Mouse (Mus musculus) cerebellum, postnatal 4 days (tissue): Measurements from ENCODE around the gene Sertad1.

Source experiments
- DNase-seq, 2 experiments: peaks; one replicate each; pipeline ENCODE4 v3.0.0; 2022; ENCODE audit warnings: low spot score in 2 of 2, mixed read lengths in 1 of 2

Sertad1 gene

GRCm38 (mm10) chr7:27486770-27487697, at the start of gene Sertad1:
TSS of gene Sertad1 (plus strand) at chr7:27486910.
- peak; percentile 93 to 97 for DNase-seq

DNA sequence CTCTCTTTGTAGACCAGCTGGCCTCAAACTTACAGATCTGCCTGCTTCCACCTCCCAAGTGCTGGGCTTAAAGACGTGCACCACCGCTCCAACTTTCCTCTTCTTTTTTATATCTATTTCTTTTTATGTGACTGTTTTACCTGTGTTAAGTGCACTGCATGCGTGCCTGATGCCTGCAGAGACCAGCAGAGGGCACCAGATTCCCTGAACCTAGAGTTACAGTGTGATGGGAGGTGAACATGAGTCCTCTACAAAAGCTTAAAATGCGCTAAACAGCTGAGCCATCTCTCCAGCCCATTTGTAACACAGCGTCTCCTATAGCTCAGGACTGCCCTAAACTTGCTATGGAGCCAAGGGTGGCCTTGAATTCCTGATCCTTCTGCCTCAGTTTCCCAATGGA, 49.2 kb upstream of the Sertad1 start:
- no peak for DNase-seq

DNA sequence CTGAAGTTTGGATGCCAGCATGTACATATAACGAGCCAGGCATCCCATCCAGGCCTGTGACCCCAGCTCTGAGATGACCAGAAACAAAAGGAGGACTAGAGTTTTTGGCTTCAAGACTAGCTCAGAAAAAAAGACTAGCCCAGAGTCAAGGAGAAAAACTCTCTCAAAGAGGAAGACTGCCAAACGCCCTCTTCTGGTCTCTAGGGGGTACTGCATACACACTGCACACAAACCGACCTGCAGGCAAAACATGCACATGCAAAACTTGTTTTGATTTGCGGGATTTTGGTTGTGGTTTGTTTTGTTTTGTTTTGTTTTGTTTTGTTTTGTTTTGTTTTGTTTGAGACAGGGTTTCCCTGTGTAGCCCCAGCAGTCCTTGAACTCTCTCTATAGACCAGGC, 46.7 kb upstream of the Sertad1 start:
- DNase-seq = no peak

- peak in 1 of 2 experiments; percentile 30 for DNase-seq
Observed at GRCm38 (mm10) chr7:27446051-27446450, 40.7 kb upstream of the Sertad1 start.

GRCm38 (mm10) chr7:27446521-27447418, 39.9 kb upstream of the Sertad1 start:
- DNase-seq = peak in 1 of 2 experiments; percentile 51

GRCm38 (mm10) chr7:27447419-27448286, 39.1 kb upstream of the Sertad1 start, which contains the start of the genes Sptbn4 and Blvrb:
TSS of gene Sptbn4 (minus strand) at chr7:27447686.
TSS of gene Blvrb (plus strand) at chr7:27447978.
- peak; percentile 83 to 96 for DNase-seq

DNA sequence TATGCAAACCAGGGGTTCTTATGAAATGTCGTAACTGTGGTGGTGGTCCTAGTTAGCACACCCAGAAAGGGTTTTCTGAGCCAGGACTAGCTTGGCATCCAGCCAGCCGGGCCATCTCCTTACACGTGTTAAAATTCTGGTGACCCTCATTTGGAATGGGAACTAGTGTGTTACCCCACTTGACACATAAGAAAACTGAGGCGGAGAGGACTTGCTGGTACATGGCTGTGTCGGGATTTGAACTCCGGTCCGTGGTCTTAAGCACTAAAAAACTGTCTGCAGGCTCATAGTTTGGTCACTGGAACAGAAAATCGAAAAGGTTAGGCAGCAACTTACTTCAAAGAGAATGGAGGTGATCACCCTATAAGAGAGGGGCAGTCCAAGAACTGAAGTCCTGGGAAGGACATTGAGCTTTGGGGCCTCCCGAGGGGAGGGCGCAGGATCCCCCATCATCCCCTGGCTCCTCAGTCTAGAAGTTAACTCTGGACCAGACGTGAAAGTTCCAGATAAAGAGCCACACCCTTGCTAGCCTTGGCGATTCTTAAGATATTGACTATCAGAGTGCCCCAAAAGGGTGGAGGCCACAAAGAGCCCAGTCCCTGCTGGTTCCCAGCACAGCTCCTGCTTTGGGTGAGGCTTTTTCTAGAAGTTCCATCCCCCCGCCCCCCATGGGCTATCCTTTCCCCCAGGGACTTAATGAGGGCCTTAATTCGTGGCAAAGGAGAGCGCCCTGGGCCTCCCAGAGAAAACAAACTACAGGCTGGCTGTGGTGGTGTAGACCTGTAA, 38.1 kb upstream of the Sertad1 start:
- DNase-seq = peak in 1 of 2 experiments; percentile 42

DNA sequence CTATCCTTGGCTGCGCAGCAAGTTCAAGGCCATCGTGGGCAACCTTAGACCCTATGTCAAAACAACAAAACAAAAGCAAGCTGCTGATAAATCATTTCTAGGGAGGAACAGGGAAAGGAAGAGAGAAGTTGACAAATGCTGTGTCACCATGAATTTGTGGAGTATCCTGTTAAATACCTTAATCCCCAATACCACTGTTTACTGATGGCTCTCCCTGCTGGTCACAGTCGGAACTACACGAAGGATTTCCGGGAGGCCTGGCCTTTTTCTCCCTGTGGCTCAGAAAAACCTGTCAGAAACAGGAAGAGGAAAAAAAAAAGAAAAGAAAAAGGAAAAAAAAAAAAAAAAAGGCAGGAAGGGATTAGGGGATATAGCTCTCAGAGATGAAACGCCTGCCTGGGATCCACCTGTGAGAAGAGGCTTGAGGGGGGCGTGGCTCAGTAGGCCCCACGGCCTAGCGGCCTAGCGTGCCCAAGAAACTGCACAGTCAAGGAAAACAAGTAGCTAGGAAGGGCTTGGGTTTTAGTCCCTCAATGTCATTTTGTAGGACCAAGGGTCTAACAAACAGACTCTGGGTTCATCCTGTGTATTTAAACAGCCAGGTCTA, 37.4 kb upstream of the Sertad1 start:
- DNase-seq = peak; percentile 56 to 78

DNA sequence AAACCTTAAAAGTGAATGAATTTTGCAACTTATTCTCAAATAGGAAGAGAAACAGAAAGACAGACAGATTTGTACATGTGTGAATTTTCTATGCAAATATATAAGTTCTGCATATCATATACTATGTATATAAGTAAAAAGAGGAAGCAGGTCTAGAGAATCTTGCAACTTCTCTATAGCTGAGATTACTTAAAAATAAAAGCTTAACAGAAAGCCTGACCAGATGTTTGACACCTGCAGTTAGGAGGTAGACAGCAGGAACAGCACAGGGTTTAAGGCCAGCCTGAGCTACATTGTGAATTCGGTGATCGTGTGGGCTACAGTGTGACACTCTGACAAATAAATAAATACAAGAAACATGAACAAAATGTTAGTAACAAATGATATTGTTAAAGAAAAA, 35.4 kb upstream of the Sertad1 start:
- DNase-seq = no peak

DNA sequence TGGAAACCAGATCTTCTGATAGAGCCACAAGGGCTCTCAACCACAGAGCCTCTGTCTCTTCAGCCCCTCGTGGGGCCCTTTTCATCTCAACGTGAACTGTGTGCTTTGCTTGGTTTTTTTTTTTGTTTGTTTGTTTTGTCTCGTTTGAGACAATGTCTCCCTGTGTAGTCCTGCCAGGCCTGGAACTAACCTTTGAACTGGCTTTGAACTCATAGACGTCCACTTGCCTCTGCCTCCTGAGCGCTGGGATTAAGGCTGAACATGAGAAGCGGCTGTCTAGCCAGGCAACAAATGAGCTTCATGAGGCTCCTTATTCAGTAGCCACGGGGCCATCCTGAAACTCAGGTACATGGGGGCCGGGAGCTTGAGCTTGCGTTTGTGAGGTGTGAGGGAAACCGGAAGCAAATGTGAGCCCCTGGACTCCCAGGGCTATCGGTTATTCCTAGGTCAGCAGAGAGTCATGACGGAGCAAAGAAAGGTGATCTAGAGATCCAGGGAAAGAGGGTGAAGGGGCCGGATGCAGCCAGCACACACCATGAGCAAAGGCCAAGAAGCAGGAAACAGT, 34.4 kb upstream of the Sertad1 start:
- DNase-seq = no peak

DNA sequence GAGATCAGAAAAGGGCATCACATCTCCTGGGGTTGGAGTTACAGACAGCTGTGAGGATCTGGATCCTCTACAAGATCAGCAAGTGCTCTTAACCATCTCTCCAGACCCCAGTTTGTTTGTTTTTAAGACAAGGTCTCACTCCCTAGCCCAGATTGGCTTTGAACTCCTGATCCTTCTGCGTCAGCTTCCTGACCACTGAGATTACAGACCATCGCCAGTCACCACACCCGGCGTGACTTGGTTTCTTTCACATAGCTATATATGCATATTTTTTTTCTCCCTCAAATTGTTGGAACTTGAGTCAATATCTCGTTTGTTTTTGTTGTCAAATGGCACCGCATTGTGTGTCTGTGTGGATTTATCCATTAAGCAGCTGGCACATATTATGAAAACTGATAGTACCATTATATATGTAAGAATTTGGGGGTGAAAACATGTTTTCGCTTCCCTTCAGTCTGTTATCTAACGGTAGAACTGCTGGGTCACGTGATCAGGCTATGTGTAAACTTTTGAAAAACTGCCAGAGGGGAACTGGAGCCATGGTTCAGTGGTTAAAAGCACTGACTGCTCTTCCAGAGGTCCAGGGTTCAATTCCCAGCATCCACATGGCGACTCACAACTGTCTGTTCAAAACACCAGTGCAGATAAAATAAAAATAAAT, 32.1 kb upstream of the Sertad1 start:
- no peak for DNase-seq

DNA sequence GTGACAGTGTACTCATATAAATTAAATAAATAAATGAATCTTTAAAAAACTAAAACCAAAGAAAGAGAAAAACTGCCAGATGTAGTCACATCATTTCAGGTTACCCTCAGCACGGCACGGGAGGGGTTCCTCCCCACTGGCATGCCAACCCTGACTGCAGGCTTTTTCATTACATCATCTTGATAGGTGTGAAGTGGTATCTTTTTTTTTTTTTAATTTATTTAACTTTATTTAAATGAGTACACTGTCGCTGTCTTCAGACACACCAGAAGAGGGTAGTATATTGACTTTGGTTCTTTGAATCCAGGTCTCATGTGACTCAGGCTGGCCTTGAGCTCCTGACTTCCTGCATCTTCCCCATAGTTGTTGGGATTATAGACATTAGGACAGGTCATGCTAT, 31.4 kb upstream of the Sertad1 start:
- no peak for DNase-seq

- DNase-seq = no peak
Observed at GRCm38 (mm10) chr7:27458614-27459013, 28.1 kb upstream of the Sertad1 start.

- DNase-seq = no peak
Observed at GRCm38 (mm10) chr7:27459640-27460039, 27.1 kb upstream of the Sertad1 start.

DNA sequence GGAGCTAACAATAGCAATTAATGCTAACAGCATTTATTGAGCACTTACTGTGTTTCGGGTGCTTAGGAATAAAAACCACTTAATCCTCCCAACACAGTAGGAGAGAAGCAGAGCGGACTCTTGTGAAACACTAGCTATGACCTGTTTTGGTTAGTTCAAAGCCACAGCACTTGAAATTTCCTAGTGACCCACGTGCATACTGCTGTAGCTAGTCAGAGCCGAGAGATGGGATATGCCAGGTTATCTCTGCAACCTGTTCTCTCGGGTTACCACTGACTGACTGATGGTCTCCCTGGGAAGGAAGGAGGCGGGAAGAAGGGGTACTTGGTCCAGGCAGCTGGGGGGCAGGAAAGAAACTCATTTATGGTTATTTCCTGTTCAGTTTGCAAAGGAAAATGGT, 26.2 kb upstream of the Sertad1 start:
- DNase-seq = no peak

GRCm38 (mm10) chr7:27467648-27468047, 19.1 kb upstream of the Sertad1 start:
- no peak for DNase-seq

- DNase-seq = no peak
Observed at GRCm38 (mm10) chr7:27471390-27472120, 15.2 kb upstream of the Sertad1 start.

DNA sequence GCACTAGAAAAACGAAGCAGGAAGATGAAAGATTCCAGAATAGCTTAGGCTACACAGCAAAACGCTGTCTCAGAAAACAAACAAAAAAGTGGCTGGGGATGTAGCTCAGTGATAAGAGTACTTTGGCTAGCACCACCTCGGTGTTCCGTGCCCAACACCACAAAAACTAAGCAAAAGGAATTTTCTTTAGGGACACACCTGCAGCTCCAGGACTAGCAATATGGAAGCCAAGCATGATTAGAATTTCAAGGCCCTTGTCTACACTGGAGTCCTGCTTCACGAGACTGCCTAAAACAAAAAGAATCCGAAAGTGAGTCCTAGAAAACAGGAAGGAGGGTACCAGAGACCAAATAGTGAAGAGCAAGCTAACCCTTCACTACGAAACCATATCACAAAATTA, 14.1 kb upstream of the Sertad1 start:
- DNase-seq = no peak
